Comparison of ENCODE assay signal across 8 mouse cellular contexts in the genomic region with DNA sequence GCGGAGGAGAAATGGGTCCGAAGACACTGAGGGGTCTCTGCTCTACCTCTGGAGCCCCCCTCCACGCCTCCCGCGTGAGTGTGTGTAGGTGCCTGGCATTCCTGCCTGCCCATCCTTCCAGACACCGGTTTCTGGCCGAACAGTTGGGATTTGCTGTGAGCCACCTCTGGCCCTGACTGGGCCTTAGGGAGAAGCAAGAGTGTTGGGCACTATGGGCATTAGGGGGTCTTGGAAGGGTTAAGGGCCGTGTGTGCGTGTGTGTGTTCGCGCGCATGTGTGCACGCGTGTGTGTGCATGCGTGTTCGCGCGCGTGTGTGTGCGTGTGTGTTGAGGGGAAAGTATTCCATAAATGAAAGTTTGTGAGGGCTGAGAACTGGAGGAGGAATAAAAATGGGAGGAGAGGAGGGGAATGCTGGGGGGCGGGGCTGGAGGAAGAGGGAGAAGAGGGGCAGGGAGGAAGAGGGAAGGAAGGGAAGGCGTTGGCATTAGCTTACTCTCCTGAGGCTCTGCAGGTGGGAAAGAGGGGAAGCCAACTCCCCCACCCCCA. TPM values are rescaled to one million over a fixed set of nuclear protein-coding genes. Genes with fewer than 3 reads are reported as not detected.
DNase-seq lines count a peak whose midpoint lies in the region; ATAC-seq and TF ChIP-seq lines count a peak whose summit lies in the region.

No protein-coding gene starts in this region.

- H3K4me2 ChIP-seq in lung, embryonic 14.5 days = peak overlapping the region; percentile 72
- H3K4me2 ChIP-seq in forebrain, embryonic 11.5 days (ENCODE audit: low read depth, low read length, severe bottlenecking) = peak overlapping the region; percentile 64
- peak overlapping the region; percentile 96 for H3K4me2 ChIP-seq in hindbrain, embryonic 14.5 days (replicated peaks)
- peak overlapping the region; percentile 93 for H3K4me2 ChIP-seq in midbrain, postnatal 0 days (ENCODE audit: low read depth, low read length, poor library complexity, severe bottlenecking)

- H3K27ac ChIP-seq in lung, embryonic 14.5 days (ENCODE audit: low read depth) = no peak overlapping the region
- H3K27ac ChIP-seq in forebrain, embryonic 11.5 days (ENCODE audit: low read depth, low read length) = no peak overlapping the region
- H3K27ac ChIP-seq in hindbrain, embryonic 14.5 days = peak overlapping the region; percentile 96
- H3K27ac ChIP-seq in midbrain, postnatal 0 days (ENCODE audit: low read depth, low read length) = peak overlapping the region; percentile 93

- peaks cover 34% of the 10 kb centered on the region for H3K27me3 ChIP-seq in lung, embryonic 14.5 days (ENCODE audit: insufficient read depth, low read length)
- H3K27me3 ChIP-seq in forebrain, embryonic 11.5 days (ENCODE audit: control insufficient read depth, insufficient read depth, low read length) = peaks cover 46% of the 10 kb centered on the region
- H3K27me3 ChIP-seq in hindbrain, embryonic 14.5 days (ENCODE audit: control insufficient read depth, insufficient read depth, low read length) = 0 out of 2 replicates have a peak, but pooled peaks cover 5% of the 10 kb centered on the region
- no peaks in the 10 kb centered on the region for H3K27me3 ChIP-seq in midbrain, postnatal 0 days (ENCODE audit: insufficient read depth, low read length)

- no peaks in the 10 kb centered on the region for H3K36me3 ChIP-seq in lung, embryonic 14.5 days (ENCODE audit: insufficient read depth)
- no peaks in the 10 kb centered on the region for H3K36me3 ChIP-seq in forebrain, embryonic 11.5 days (ENCODE audit: control insufficient read depth, insufficient read depth, low read length)
- peaks cover 8% of the 10 kb centered on the region for H3K36me3 ChIP-seq in hindbrain, embryonic 14.5 days (replicated peaks; ENCODE audit: control insufficient read depth, insufficient read depth)
- no peaks in the 10 kb centered on the region; the same call in 1 of the 2 replicates for H3K36me3 ChIP-seq in midbrain, postnatal 0 days (ENCODE audit: insufficient read depth, low read length)

- H3K9ac ChIP-seq in lung, embryonic 14.5 days = peak overlapping the region; percentile 38
- H3K9ac ChIP-seq in forebrain, embryonic 11.5 days (ENCODE audit: low read length) = peak overlapping the region; percentile 56
- peak overlapping the region; percentile 98 for H3K9ac ChIP-seq in hindbrain, embryonic 14.5 days
- peak overlapping the region; percentile 93 for H3K9ac ChIP-seq in midbrain, postnatal 0 days (replicated peaks; ENCODE audit: low read length, poor library complexity, severe bottlenecking)

- no peak for TF ChIP-seq CTCF in lung, embryonic 14.5 days (IDR thresholded peaks at IDR 0.05; ENCODE audit: low read depth)
- no peak for TF ChIP-seq CTCF in midbrain, postnatal 0 days (IDR thresholded peaks at IDR 0.05)

- H3K4me3 ChIP-seq in lung, embryonic 14.5 days (ENCODE audit: low read depth, low read length) = peak overlapping the region; percentile 35
- H3K4me3 ChIP-seq in forebrain, embryonic 11.5 days (ENCODE audit: low read depth, low read length) = peak overlapping the region; percentile 34
- peak overlapping the region; percentile 90 for H3K4me3 ChIP-seq in hindbrain, embryonic 14.5 days (replicated peaks; ENCODE audit: low read length)
- H3K4me3 ChIP-seq in midbrain, postnatal 0 days (ENCODE audit: low read depth, low read length) = peak overlapping the region; percentile 69

- H3K9me3 ChIP-seq in lung, embryonic 14.5 days (ENCODE audit: low read depth, low read length) = no peaks in the 10 kb centered on the region
- no peaks in the 10 kb centered on the region for H3K9me3 ChIP-seq in forebrain, embryonic 11.5 days (ENCODE audit: control insufficient read depth, low read length)
- no peaks in the 10 kb centered on the region for H3K9me3 ChIP-seq in hindbrain, embryonic 14.5 days (ENCODE audit: control insufficient read depth, low read length)
- no peaks in the 10 kb centered on the region for H3K9me3 ChIP-seq in midbrain, postnatal 0 days (ENCODE audit: low read length)

- peaks cover 22% of the 10 kb centered on the region; the same call in 1 of the 2 replicates for H3K4me1 ChIP-seq in lung, embryonic 14.5 days (ENCODE audit: insufficient read depth)
- H3K4me1 ChIP-seq in forebrain, embryonic 11.5 days (replicated peaks; ENCODE audit: control insufficient read depth, insufficient read depth, low read length) = peaks cover 25% of the 10 kb centered on the region
- H3K4me1 ChIP-seq in hindbrain, embryonic 14.5 days (replicated peaks; ENCODE audit: control insufficient read depth, insufficient read depth, low read length) = peaks cover 64% of the 10 kb centered on the region
- H3K4me1 ChIP-seq in midbrain, postnatal 0 days (ENCODE audit: insufficient read depth, low read length) = peaks cover 25% of the 10 kb centered on the region

- no peak for DNase-seq in lung, embryonic 14.5 days
- no peak for DNase-seq in lung, postnatal 10 days
- DNase-seq in forebrain, embryonic 11.5 days (ENCODE audit: low spot score) = no peak
- DNase-seq in hindbrain, embryonic 14.5 days (ENCODE audit: low spot score) = no peak
- no peak for DNase-seq in midbrain, postnatal 0 days (ENCODE audit: low spot score)
- DNase-seq in B cell, adult 2 months = no peak
- no peak for DNase-seq in ovary, postnatal 36 days (ENCODE audit: low spot score)
- no peak for DNase-seq in lung, postnatal 4 days

- ATAC-seq in lung, embryonic 14.5 days (ENCODE audit: insufficient read depth) = no peak
- no peak for ATAC-seq in forebrain, embryonic 11.5 days (replicated peaks; ENCODE audit: low FRiP score)
- ATAC-seq in hindbrain, embryonic 14.5 days (ENCODE audit: low FRiP score) = no peak
- no peak for ATAC-seq in midbrain, postnatal 0 days (ENCODE audit: low FRiP score)

- 20% methylated on average over 22 of the region's 22 CpGs for WGBS in lung, embryonic 14.5 days
- WGBS in forebrain, embryonic 11.5 days = 14% methylated on average over 21 of the region's 22 CpGs
- 12% methylated on average over 22 of the region's 22 CpGs for WGBS in hindbrain, embryonic 14.5 days
- 9% methylated on average over 20 of the region's 22 CpGs for WGBS in midbrain, postnatal 0 days

RNA-seq across cellular contexts. Expression of a gene that starts 2.9 kb away (rescaled TPM):
- polyA plus RNA-seq in lung, embryonic 14.5 days (2014; fragmentation: Nextera tagmentation; extraction: Ambion mirVana) = 3.1 and 3.3 TPM in 2 replicates
- 12.3 and 13.0 TPM in 2 replicates for polyA plus RNA-seq in forebrain, embryonic 11.5 days (2014; fragmentation: Nextera tagmentation; extraction: Ambion mirVana)
- polyA plus RNA-seq in hindbrain, embryonic 14.5 days (2014; fragmentation: Nextera tagmentation; extraction: Ambion mirVana) = 96.1 and 96.4 TPM in 2 replicates
- 155 and 174 TPM in 2 replicates for total RNA-seq in midbrain, postnatal 0 days (2014; rRNA removed)
- polyA plus RNA-seq in midbrain, postnatal 0 days (2015; fragmentation: Nextera tagmentation; extraction: Ambion mirVana) = 180 and 187 TPM in 2 replicates

RNA-seq across cellular contexts. Expression of a gene that starts 12.1 kb away (rescaled TPM):
- polyA plus RNA-seq in lung, embryonic 14.5 days (2014; fragmentation: Nextera tagmentation; extraction: Ambion mirVana) = 0.11 and 0.20 TPM in 2 replicates
- 20.4 and 22.7 TPM in 2 replicates for polyA plus RNA-seq in forebrain, embryonic 11.5 days (2014; fragmentation: Nextera tagmentation; extraction: Ambion mirVana)
- 52.1 and 63.2 TPM in 2 replicates for polyA plus RNA-seq in hindbrain, embryonic 14.5 days (2014; fragmentation: Nextera tagmentation; extraction: Ambion mirVana)
- total RNA-seq in midbrain, postnatal 0 days (2014; rRNA removed) = 41.2 and 54.0 TPM in 2 replicates
- polyA plus RNA-seq in midbrain, postnatal 0 days (2015; fragmentation: Nextera tagmentation; extraction: Ambion mirVana) = 64.8 and 65.2 TPM in 2 replicates

RNA-seq across cellular contexts. Expression of a gene that starts 23.5 kb away (rescaled TPM):
- polyA plus RNA-seq in lung, embryonic 14.5 days (2014; fragmentation: Nextera tagmentation; extraction: Ambion mirVana) = 139 and 155 TPM in 2 replicates
- 276 and 285 TPM in 2 replicates for polyA plus RNA-seq in forebrain, embryonic 11.5 days (2014; fragmentation: Nextera tagmentation; extraction: Ambion mirVana)
- polyA plus RNA-seq in hindbrain, embryonic 14.5 days (2014; fragmentation: Nextera tagmentation; extraction: Ambion mirVana) = 510 and 527 TPM in 2 replicates
- 1,835 and 1,985 TPM in 2 replicates for total RNA-seq in midbrain, postnatal 0 days (2014; rRNA removed)
- 467 and 471 TPM in 2 replicates for polyA plus RNA-seq in midbrain, postnatal 0 days (2015; fragmentation: Nextera tagmentation; extraction: Ambion mirVana)

RNA-seq across cellular contexts. Expression of a gene that starts 35.5 kb away (rescaled TPM):
- 0.09 and 0.20 TPM in 2 replicates for polyA plus RNA-seq in lung, embryonic 14.5 days (2014; fragmentation: Nextera tagmentation; extraction: Ambion mirVana)
- 1.4 and 1.8 TPM in 2 replicates for polyA plus RNA-seq in forebrain, embryonic 11.5 days (2014; fragmentation: Nextera tagmentation; extraction: Ambion mirVana)
- polyA plus RNA-seq in hindbrain, embryonic 14.5 days (2014; fragmentation: Nextera tagmentation; extraction: Ambion mirVana) = 7.6 and 7.8 TPM in 2 replicates
- 48.8 and 49.0 TPM in 2 replicates for total RNA-seq in midbrain, postnatal 0 days (2014; rRNA removed)
- polyA plus RNA-seq in midbrain, postnatal 0 days (2015; fragmentation: Nextera tagmentation; extraction: Ambion mirVana) = 9.0 and 9.2 TPM in 2 replicates

RNA-seq across cellular contexts. Expression of a gene that starts 41.1 kb away (rescaled TPM):
- polyA plus RNA-seq in lung, embryonic 14.5 days (2014; fragmentation: Nextera tagmentation; extraction: Ambion mirVana) = 1.3 and 1.6 TPM in 2 replicates
- polyA plus RNA-seq in forebrain, embryonic 11.5 days (2014; fragmentation: Nextera tagmentation; extraction: Ambion mirVana) = 0.11 and 0.39 TPM in 2 replicates
- polyA plus RNA-seq in hindbrain, embryonic 14.5 days (2014; fragmentation: Nextera tagmentation; extraction: Ambion mirVana) = 0.26 TPM in 1 of 2 replicates, not detected in the other
- total RNA-seq in midbrain, postnatal 0 days (2014; rRNA removed) = 0.11 and 0.14 TPM in 2 replicates
- 0.11 TPM in 1 of 2 replicates, not detected in the other for polyA plus RNA-seq in midbrain, postnatal 0 days (2015; fragmentation: Nextera tagmentation; extraction: Ambion mirVana)

Comparison
In these comparisons a context has a peak if more than half of its experiments do, and no peak if none do; other contexts are left out.
1. H3K27ac ChIP-seq: peak in hindbrain, embryonic 14.5 days (single experiment) and midbrain, postnatal 0 days (single experiment); none in lung, embryonic 14.5 days (single experiment) and forebrain, embryonic 11.5 days (single experiment).
2. H3K4me3 ChIP-seq: peak in every context shown above with its lines; median percentile 90 in hindbrain, embryonic 14.5 days; 69 in midbrain, postnatal 0 days; 35 in lung, embryonic 14.5 days; 34 in forebrain, embryonic 11.5 days.
3. H3K9ac ChIP-seq: peak in every context shown above with its lines; median percentile 98 in hindbrain, embryonic 14.5 days; 93 in midbrain, postnatal 0 days; 56 in forebrain, embryonic 11.5 days; 38 in lung, embryonic 14.5 days.
4. RNA of a gene that starts 12.1 kb away (polyA plus RNA-seq): 64.8 to 65.2 TPM in midbrain, postnatal 0 days, 52.1 to 63.2 TPM in hindbrain, embryonic 14.5 days and 20.4 to 22.7 TPM in forebrain, embryonic 11.5 days; 0.11 to 0.20 TPM in lung, embryonic 14.5 days; every median in the first group is over 10 times any median in the second.
5. Peak in every context shown above with its lines, with median percentiles within 50 percentile points of each other: H3K4me2 ChIP-seq.